Mouse (Mus musculus) spleen, postnatal 4 days (tissue): ENCODE results near the gene Camta1.

ENCODE experiments used
- DNase-seq, 2 experiments: peaks; one replicate each; pipeline ENCODE4 v3.0.0; 2022; ENCODE audit warnings: low spot score in 2 of 2

Camta1 gene

DNA sequence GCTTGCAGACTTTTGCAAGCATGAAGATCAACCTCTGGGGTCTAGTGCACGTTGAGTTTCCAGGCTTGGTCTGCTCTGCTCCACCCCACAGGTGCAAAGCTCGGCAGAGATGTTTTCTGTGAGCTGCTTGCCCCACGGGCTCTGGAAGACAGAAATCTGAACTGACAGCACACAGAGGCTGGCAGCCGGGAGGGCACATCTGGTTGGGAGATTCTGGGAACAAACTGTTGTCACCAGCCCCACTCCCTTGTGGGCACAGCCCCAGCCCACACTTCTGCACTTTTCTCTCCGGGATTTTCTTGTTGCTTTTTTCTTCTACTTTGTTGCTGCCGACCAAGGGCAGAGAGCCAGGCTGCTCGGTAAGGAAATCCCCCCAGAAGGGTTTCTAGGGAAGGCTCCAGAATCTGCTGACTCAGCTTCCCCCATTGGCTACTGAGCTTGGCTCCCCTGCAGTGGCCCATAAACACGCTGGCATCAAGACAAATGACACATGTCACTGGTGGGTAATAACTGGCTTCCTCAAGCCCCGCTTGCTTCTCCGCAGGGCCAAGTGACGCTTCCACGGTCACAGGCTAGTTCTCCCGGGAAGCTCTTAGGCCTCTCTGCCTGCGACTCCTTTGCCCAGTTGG is 597.8 kb downstream of the Camta1 start:
- no peak for DNase-seq

DNA sequence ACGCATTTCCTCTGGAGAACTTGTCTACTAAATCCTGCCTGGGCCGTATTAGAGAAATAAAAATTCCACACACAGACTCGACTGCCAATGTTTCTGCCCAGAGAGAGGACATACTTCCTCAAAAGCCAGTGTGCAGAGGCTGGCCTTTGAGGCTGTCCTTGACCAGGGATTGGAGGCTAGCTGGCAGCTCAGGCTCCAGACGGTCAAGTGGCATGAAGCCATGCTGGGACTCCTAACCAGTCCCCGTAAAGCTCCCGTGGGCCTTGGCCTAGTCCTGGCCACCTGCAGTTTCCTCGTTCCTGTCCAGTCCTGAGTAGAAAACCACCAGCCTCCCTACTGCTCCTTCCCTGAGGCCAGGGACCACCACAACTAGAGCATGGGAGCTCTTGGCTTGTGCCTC is 598.6 kb downstream of the Camta1 start:
- DNase-seq, result no peak

DNA sequence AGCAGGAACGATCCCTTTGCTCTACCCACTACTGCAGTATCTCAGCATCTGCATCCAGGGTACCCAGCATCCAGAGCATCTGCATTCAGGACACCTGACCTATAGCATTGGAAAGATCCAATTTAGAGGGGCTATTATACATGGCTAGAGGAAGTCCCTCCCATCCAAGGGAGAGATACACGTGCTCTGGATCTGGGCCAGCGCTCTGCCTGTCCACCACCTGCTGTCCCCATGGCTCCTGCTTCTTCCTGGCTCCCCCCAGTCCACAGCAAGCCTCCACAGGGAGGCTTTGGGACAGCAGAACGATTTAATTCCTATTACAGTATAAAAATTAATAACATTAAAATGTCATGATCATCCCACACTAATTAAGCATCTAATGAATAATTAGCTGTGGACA is 605.1 kb downstream of the Camta1 start:
- DNase-seq, result no peak

GRCm38 (mm10) chr4:151250824-151251223 is 610.9 kb downstream of the Camta1 start:
- DNase-seq, result no peak

DNA sequence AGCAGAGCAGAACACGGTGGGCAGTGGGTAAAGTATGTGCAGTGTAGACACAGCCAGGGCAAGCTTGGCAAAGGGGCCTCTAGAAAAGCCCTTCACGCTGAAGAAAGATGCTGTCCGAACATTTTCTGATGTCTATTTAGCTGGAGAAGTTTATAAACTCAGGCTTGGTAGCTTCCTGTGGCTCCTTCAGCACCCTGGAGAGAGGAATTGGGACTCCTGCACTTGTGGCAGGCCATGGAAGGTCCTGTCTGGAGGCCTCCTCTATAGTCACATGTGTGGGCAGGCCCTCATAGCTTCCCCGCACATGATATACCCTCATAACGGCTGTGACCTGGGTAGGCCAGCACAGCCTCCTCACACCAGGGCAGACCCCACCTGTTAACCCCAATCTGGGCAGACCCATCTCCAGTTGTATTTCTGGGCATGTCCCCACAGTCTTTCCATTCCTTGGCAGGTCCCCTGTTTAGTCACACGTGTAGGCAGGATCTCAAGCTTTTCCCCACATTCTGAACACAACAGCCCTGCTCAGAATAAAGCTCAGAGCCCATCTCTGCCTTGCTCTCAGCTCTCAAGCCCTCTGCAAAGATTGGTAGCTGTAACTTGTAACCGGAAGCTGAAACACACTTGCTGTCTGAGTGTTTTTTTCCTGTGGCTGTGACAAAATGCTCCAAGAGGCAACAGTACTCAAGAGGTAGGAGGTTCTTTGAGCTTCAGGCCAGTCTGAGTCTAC is 616.4 kb downstream of the Camta1 start:
- no peak for DNase-seq

DNA sequence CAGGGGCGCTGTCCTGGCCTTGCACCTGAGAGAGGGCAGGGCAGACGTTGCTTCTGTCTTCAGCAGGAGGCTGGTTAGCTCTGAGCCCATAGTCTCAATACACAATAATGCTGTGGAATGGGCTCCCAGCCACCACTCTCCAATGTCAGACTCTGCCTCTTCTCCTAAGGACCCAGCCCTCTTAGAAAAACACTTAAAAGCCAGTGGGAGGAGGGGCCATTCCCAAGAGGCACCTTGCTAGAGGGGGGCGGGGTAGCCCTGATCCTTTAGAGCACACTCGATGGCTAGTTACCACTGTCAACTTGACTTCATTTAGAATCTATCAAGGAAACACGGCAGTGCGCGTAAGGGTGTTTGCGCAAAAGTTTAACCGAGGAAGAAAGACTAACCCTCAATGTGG is 618.2 kb downstream of the Camta1 start:
- DNase-seq, result no peak

GRCm38 (mm10) chr4:151242751-151243150 is 618.9 kb downstream of the Camta1 start:
- DNase-seq, result no peak

- no peak for DNase-seq
These were observed 621.2 kb downstream of the Camta1 start for GRCm38 (mm10) chr4:151240465-151240864.

DNA sequence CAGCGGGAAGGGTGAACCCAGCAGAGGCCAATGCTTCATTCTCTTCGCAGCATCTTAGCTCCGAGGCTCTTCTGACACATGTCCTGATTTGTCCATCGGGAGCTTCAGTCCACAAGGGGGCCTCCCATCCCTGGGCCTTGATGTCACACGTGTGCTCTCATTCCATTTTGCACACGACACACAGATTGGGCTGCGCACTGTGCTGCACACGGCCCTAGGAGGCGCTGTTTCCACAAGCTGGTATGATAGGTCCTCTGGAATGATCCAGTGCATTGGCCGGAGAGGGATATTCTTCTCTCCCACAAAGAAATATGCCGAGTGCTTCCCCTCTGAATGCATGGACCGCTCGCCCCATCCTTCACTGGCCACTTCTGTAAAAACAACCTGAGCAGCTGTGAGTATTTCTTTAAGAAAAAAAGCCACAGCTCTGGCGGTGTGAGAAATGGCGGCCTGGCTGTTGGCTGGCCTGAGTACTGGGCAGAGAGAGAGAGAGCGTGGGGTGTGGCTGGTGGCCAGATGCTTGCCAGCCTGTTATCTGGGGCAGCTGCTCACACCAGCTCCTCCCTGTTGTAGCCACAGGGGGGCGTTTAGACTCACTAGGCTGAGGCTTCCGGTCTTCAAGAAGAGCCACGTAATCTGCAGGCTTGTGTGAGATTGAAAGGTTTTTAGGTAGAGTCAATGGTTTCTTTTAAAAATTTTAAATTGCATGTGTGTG is 622.5 kb downstream of the Camta1 start:
- no peak for DNase-seq

DNA sequence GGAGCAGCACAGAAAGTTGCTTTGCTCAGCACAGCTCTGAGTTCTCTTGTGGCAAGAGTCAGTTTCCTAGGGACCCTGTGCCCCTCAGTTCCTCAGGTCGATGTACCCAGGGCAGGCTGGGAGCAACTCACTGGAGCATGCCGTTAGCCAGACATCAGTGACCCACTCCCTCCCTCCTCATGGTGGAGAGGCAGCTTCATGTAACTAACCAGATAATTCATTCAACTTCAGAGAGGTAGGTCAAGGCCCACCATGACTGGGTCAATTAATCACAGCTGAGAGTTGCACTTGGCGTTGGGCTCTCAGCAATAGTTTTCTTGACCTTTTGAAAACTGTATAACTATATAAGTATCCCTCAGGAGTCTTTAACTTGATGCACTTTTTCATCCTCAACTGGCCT is 624.2 kb downstream of the Camta1 start:
- DNase-seq, result no peak

DNA sequence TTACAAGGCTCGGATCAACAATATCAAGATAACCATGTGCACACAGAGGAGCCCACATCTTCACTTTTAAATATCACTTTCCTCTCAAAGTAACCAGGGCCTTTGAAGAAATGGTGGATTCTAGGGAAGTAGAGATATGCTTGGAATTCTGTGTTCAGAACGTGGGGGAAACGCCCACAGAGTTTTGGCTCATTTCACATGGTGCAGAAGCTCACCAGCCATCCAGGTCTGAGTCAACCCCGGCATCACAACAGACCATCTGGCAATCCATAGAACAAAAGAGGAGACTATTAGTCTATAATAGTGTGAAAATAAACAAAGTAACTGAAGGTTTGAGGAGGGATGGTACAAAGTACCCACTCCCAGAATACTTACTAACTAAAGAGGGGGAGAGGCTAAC is 626.7 kb downstream of the Camta1 start:
- DNase-seq, result no peak

- DNase-seq, result no peak
These were observed 629.6 kb downstream of the Camta1 start for GRCm38 (mm10) chr4:151232028-151232427.

DNA sequence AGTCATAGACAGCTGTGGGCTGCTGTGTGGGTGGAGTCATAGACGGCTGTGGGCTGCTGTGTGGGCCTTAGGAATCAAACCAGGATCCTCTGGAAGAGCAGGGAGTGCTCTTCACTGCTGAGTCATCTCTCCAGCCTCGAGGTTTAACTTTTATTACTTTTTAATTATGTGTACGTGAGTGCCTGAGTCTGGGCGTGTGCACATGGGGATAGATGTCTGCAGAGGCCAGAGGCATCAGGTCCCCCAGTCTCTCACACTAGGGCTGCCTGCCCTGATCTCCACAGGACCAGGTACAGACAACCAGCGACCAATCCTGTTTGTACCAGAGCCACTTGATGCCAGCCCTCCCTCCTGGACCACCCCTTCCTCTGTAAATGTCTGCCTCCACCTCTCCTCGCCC is 632.6 kb downstream of the Camta1 start:
- no peak for DNase-seq

DNA sequence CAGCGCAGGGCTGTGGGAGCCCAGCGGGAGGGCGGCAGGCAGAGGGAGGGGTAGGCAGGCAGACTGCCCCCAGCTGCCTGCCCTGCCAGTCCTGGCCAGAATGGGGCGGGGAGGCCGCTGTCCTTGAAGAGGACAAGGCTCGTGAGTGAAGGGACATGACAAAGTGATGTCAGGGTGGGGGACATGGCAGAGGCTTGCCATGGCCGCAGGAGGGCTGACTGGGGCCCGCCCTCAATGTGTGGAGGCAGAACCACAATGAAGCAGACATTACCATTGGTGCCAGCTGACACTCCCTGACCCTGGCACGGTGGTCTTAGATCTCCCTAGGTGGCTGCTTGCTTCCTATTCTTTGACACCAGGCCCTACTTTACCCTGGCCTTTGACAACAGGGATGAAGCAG is 635.2 kb downstream of the Camta1 start:
- no peak for DNase-seq

- DNase-seq, result no peak
These were observed 637.7 kb downstream of the Camta1 start for GRCm38 (mm10) chr4:151224017-151224416.

GRCm38 (mm10) chr4:151223263-151223996 is 638.2 kb downstream of the Camta1 start:
- DNase-seq, result no peak

- no peak for DNase-seq
These were observed 639.0 kb downstream of the Camta1 start for GRCm38 (mm10) chr4:151222635-151223034.

GRCm38 (mm10) chr4:151216553-151217292 is 645.0 kb downstream of the Camta1 start:
- DNase-seq, result no peak

- no peak for DNase-seq
These were observed 645.8 kb downstream of the Camta1 start for GRCm38 (mm10) chr4:151215866-151216265.

DNA sequence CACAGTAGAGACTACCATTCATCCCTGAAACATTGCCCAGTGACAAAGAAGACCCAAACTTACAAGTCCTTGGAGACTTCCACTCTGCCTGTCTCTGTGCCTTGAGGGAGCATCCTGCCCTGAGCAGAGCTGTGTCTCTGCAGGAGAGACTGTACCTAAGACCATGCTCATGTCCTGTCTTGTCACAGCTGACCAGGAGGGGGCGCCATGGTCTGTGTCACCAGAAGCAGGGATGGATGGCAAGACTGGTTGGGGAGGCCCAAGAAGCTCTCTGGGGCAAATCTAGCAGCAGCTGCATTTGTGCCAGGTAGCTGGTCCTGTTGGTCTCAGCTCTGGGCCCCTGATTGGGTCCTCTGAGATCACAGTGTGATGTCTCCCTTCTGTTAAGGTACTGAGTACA is 646.5 kb downstream of the Camta1 start:
- DNase-seq, result no peak

GRCm38 (mm10) chr4:151213475-151213874 is 648.2 kb downstream of the Camta1 start:
- DNase-seq, result no peak

DNA sequence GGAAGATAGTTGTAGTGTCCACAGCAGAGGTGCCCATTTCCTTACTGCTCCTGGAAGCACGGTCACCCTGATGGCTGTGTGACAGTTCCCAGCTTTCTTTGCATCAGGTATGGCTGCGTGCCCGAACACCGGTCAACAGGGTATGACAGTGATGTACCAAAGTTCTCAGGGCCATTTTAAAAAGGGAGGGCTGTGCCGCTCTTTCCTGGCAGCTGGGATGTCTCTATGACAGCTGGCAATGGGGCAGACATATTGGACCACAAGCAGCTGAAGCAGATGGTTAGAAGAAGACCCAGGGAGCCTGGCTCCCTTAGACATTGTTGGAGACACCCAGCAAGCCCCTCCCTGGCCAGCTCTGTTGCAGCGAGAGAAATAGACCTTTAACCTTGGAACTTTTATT is 649.7 kb downstream of the Camta1 start:
- no peak for DNase-seq
